Mouse (Mus musculus) intestine, postnatal 0 days (tissue): ENCODE measurements at regions not wholly inside any gene's neighbourhood (a gene's known extent, or its start where the extent isn't known, plus 50 kb on each side); places are given as distances from the start of the nearest gene placed in this dataset.

Experiments
- ATAC-seq: fragments of 200-750 bp; cut with Nextera tagmentation; 2 replicates; pipeline ENCODE4 v1.8.0; 2017; ENCODE audit warnings: mild to moderate bottlenecking, moderate TSS enrichment, moderate library complexity
- H3K27ac ChIP-seq: fragments of 300-500 bp; sonication (generic); 2 replicates; pipeline ENCODE4 v1.5.1; 2014; ENCODE audit warnings: mild to moderate bottlenecking, low read depth, low read length, moderate library complexity
- H3K27me3 ChIP-seq: fragments of 300-500 bp; sonication (generic); replicated peaks from 2 replicates; pipeline ENCODE4 v1.6.1; 2014; ENCODE audit warnings: low read length, mixed read lengths; ENCODE audit not compliant: control insufficient read depth, insufficient read depth
- H3K36me3 ChIP-seq: fragments of 300-500 bp; sonication (generic); 2 replicates; pipeline ENCODE4 v1.6.1; 2014; ENCODE audit warnings: mild to moderate bottlenecking, moderate library complexity; ENCODE audit not compliant: control insufficient read depth, insufficient read depth
- H3K4me1 ChIP-seq: fragments of 300-500 bp; sonication (generic); replicated peaks from 2 replicates; pipeline ENCODE4 v1.6.1; 2014; ENCODE audit warnings: antibody characterized with exemption, low read length, mixed read lengths; ENCODE audit not compliant: control insufficient read depth, insufficient read depth
- H3K4me2 ChIP-seq: fragments of 300-500 bp; sonication (generic); replicated peaks from 2 replicates; pipeline ENCODE4 v1.6.1; 2014; ENCODE audit warnings: low read depth, mild to moderate bottlenecking, moderate library complexity
- H3K4me3 ChIP-seq: fragments of 300-500 bp; sonication (generic); 2 replicates; pipeline ENCODE4 v1.5.1; 2014; ENCODE audit warnings: low read depth, low read length
- H3K9ac ChIP-seq: fragments of 300-500 bp; sonication (generic); 2 replicates; pipeline ENCODE4 v1.6.1; 2014; ENCODE audit warnings: mild to moderate bottlenecking, low read depth, low read length
- H3K9me3 ChIP-seq: fragments of 300-500 bp; sonication (generic); 2 replicates; pipeline ENCODE4 v1.6.1; 2016; ENCODE audit warnings: mixed run types; ENCODE audit not compliant: control insufficient read depth
- CTCF ChIP-seq: sonication (generic); IDR thresholded peaks from 2 replicates; pipeline ENCODE4 v1.5.1; 2016; ENCODE audit warnings: low read depth, mild to moderate bottlenecking, control low read depth, antibody characterized with exemption, moderate library complexity
- WGBS: fragments of 180-500 bp; shearing (Covaris S2); extraction: QIAGEN DNeasy Blood & Tissue Kit; methylation state at CpG from one replicate; pipeline ENCODE4 v1.1.7; 2014; 5-methylcytosine and 5-hydroxymethylcytosine counted together

DNA sequence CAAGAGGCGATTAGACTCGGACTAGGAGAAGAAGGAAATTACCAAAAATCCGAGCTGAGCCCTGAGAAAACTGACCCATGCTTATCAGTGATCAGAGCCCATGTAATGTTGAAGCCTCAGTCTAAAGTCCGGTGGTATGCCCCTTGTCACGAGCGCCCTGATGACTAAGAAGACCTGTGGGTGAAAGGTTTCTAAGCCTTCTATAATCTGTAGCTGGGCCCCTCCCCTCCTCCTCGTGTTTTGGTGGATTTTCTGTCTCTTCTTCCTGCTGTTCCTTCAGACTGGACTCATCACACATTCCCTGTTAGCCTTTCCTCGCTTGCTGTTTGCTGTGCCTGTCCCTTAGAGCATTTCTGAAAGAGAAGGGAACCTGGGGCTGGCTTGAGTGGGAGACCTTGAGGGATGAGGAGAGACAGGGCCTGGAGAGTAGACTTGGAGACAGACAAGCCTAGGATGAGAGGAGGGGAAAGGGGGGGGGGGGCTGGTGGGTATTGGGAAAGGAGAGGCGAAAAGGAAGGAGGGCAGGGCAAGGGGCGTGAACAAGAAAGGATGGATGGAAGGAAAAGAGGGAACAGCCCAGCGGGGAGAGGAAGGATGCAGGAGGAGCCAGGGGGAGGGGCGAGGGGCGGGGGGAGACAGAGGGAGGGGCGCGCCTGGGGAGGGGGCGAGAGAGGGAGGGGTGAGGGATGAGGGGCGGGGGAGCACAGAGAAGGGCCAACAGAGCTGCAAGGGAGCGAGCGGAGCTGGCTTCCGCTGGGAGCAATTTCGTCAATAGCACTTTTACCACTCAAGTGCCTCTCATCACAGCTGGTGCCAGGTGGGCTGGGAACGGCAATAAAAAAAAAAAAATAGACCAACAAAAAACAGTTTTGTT, 165.4 kb downstream of the Tle3 start:
- Histone ChIP-seq H3K4me1 (peaks cover 3% of the 10 kb centered on the region; the same call in 1 of the 2 replicates), H3K27ac (peak overlapping the region; percentile 41), H3K9ac (peak overlapping the region; percentile 37; the same call in 1 of the 2 replicates), H3K4me3 (no peak overlapping the region), H3K9me3 (no peaks in the 10 kb centered on the region), H3K36me3 (no peaks in the 10 kb centered on the region), H3K27me3 (no peaks in the 10 kb centered on the region), H3K4me2 (no peak overlapping the region; the same call in 1 of the 2 replicates)
- WGBS: 16% methylated on average over 16 of the region's 22 CpGs
- ATAC-seq: peak; percentile 75
- no peak for TF ChIP-seq CTCF

DNA sequence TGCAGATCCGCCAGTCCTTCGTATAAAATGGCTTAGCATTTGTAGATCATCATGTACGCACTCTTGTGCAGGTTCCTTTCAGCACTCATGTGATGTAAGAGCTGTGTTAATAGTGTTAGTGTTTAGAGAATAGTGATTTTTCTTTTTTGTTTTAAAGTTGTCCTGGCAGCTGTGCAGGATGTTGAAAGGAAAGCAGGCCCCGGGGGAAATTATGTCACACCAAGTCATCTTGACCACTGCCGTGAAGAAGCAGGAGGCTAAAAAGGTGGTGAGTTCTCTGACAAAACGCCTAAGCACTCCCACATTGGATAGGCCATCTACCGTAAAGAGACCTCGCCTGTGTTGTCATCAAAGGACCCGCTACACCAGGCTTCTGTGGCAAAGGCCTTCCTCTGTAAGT, 161.1 kb downstream of the Tle3 start:
- Histone ChIP-seq H3K9ac (no peak overlapping the region), H3K4me1 (peaks cover 3% of the 10 kb centered on the region; the same call in 1 of the 2 replicates), H3K4me3 (no peak overlapping the region), H3K9me3 (no peaks in the 10 kb centered on the region), H3K27me3 (no peaks in the 10 kb centered on the region), H3K27ac (no peak overlapping the region), H3K36me3 (no peaks in the 10 kb centered on the region), H3K4me2 (no peak overlapping the region)
- WGBS: 76% methylated on average over 9 of the region's 9 CpGs
- no peak for TF ChIP-seq CTCF
- no peak for ATAC-seq

GRCm38 (mm10) chr9:61530263-61531045, 158.3 kb downstream of the Tle3 start:
- Histone ChIP-seq H3K9ac (no peak overlapping the region), H3K27ac (no peak overlapping the region), H3K4me3 (no peak overlapping the region), H3K9me3 (no peaks in the 10 kb centered on the region), H3K4me2 (no peak overlapping the region), H3K27me3 (no peaks in the 10 kb centered on the region), H3K36me3 (no peaks in the 10 kb centered on the region), H3K4me1 (no peaks in the 10 kb centered on the region)
- WGBS: 59% methylated on average over 4 of the region's 4 CpGs
- TF ChIP-seq CTCF: no peak
- ATAC-seq: no peak

DNA sequence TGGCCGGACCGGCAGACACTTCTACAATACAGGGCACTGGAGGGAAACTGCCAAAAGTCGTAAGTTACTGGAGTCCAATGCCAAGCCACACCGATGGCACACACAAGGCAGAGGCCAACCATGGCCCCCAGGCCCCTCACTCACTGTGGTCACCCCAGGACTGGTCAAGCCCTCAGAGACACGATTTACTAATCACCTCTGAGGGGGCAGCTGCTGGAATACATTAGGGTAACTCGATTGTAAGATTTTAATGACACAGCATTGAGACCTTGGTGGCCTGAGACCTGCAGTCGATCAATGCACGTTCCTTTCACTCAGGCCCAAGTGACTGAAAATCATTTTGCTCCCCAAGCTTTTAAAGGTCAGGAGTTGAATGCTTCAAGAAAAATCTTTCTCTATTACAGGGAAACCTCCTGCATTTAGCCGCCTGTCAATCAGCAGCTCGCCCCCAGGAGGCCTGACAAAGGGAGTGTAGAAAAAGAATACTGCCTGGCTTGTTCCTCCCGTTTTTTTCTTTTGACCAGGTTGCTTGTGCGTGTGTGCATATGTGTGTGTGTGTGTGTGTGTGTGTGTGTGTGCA, 156.2 kb downstream of the Tle3 start:
- Histone ChIP-seq H3K9me3 (no peaks in the 10 kb centered on the region), H3K4me3 (no peak overlapping the region), H3K4me2 (no peak overlapping the region), H3K9ac (no peak overlapping the region), H3K27ac (no peak overlapping the region), H3K27me3 (no peaks in the 10 kb centered on the region), H3K4me1 (no peaks in the 10 kb centered on the region), H3K36me3 (no peaks in the 10 kb centered on the region)
- no peak for ATAC-seq
- no peak for TF ChIP-seq CTCF
- WGBS: 74% methylated on average over 12 of the region's 12 CpGs

- H3K27ac ChIP-seq: no peak overlapping the region
- H3K27me3 ChIP-seq: no peaks in the 10 kb centered on the region
- no peak overlapping the region for H3K4me3 ChIP-seq
- H3K4me1 ChIP-seq: no peaks in the 10 kb centered on the region
- no peaks in the 10 kb centered on the region for H3K9me3 ChIP-seq
- H3K36me3 ChIP-seq: no peaks in the 10 kb centered on the region
- whole genome bisulfite sequencing: 68% methylated on average over 5 of the region's 5 CpGs
- TF ChIP-seq CTCF: no peak
- H3K4me2 ChIP-seq: no peak overlapping the region
- no peak for ATAC-seq
- no peak overlapping the region for H3K9ac ChIP-seq
Measured at GRCm38 (mm10) chr9:61527491-61528056, 155.4 kb downstream of the Tle3 start.

DNA sequence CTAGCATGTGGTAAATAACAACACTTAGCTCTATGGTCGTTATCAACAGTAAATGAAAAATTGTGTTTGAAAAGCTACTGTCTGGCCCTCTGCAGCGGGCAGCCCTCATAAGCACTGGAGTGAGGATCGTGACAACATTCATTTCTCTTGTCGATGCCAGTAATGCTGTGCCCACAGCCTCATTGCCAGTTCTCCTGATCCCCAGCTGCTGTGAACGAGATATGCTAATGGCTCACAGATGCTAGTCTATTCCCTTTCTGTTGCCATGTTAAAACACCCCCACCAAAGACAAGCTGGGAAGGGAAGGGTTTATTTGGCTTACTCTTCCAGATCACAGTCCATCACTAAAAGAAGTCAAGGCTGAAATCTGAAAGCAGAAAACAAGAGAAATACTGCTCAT, 148.0 kb downstream of the Tle3 start:
- no peak overlapping the region for H3K27ac ChIP-seq
- H3K4me3 ChIP-seq: no peak overlapping the region
- no peaks in the 10 kb centered on the region for H3K4me1 ChIP-seq
- H3K9ac ChIP-seq: no peak overlapping the region
- no peak for TF ChIP-seq CTCF
- H3K36me3 ChIP-seq: no peaks in the 10 kb centered on the region
- ATAC-seq: no peak
- H3K9me3 ChIP-seq: no peaks in the 10 kb centered on the region
- H3K4me2 ChIP-seq: no peak overlapping the region
- H3K27me3 ChIP-seq: no peaks in the 10 kb centered on the region
- WGBS: 89% methylated on average over 5 of the region's 5 CpGs
